Mouse (Mus musculus) MEL (cell line): ENCODE measurements around the gene 4930438A08Rik. TPM values are rescaled to one million over a fixed set of nuclear protein-coding genes. Genes with fewer than 3 reads are reported as not detected.
"Not testable (repeated sequence)": the region's sequence is repeated elsewhere in the genome, so short reads cannot be mapped to it uniquely, and the experiment has no call there.

Experiments used
- DNase-seq: peaks from one replicate; pipeline ENCODE4 v3.0.0; 2011; ENCODE audit warnings: low read depth, low spot score
- H3K27ac ChIP-seq: 2 replicates; pipeline ENCODE4 v1.5.1; 2012; ENCODE audit warnings: low read depth, mild to moderate bottlenecking, control low read depth, low read length, moderate library complexity; ENCODE audit not compliant: control insufficient read depth
- H3K27me3 ChIP-seq, 2 experiments: fragments of 150-350 bp in 1 of 2; sonication (generic) in 1 of 2; 2 replicates each; pipeline ENCODE4 v1.6.1; 2012; ENCODE audit warnings: low read length in 2 of 2, mild to moderate bottlenecking in 2 of 2, improper control_type of control experiment in 1 of 2, moderate library complexity in 1 of 2; ENCODE audit not compliant: insufficient read depth in 2 of 2, control insufficient read depth in 1 of 2
- H3K36me3 ChIP-seq, 2 experiments: 2 replicates each; pipeline ENCODE4 v1.6.1; 2012 to 2014; ENCODE audit warnings: low read length in 2 of 2, improper control_type of control experiment in 1 of 2, inconsistent platforms in 1 of 2, mild to moderate bottlenecking in 1 of 2; ENCODE audit not compliant: insufficient read depth in 2 of 2, control insufficient read depth in 1 of 2
- H3K4me1 ChIP-seq, 2 experiments: fragments of 150-350 bp in 1 of 2; sonication (generic) in 1 of 2; 2 replicates each; pipeline ENCODE4 v1.6.1; 2012; ENCODE audit warnings: low read length in 2 of 2, improper control_type of control experiment in 1 of 2, mild to moderate bottlenecking in 1 of 2; ENCODE audit not compliant: insufficient read depth in 2 of 2, control insufficient read depth in 1 of 2
- H3K4me3 ChIP-seq, 2 experiments: fragments of 150-350 bp in 1 of 2; sonication (generic) in 1 of 2; 2 replicates each; pipeline ENCODE4 v1.5.1; 2012; ENCODE audit warnings: low read depth in 2 of 2, low read length in 2 of 2, mild to moderate bottlenecking in 2 of 2, moderate library complexity in 2 of 2, control low read depth in 1 of 2, improper control_type of control experiment in 1 of 2; ENCODE audit not compliant: control insufficient read depth in 1 of 2, insufficient read depth in 1 of 2
- H3K79me2 ChIP-seq: 2 replicates; pipeline ENCODE4 v1.6.1; 2012; ENCODE audit warnings: mild to moderate bottlenecking, low read length, moderate library complexity; ENCODE audit not compliant: control insufficient read depth, poor library complexity, insufficient read depth
- H3K9ac ChIP-seq: 2 replicates; pipeline ENCODE4 v1.6.1; 2012; ENCODE audit warnings: low read depth, mild to moderate bottlenecking, control low read depth, low read length, moderate library complexity; ENCODE audit not compliant: control insufficient read depth, poor library complexity, severe bottlenecking
- H3K9me3 ChIP-seq: fragments of 150-350 bp; sonication (generic); replicated peaks from 2 replicates; pipeline ENCODE4 v1.6.1; 2012; ENCODE audit warnings: mild to moderate bottlenecking, low read length, improper control_type of control experiment, moderate library complexity; ENCODE audit not compliant: insufficient read depth
- CHD2 ChIP-seq: IDR thresholded peaks from 2 replicates; pipeline ENCODE4 v1.6.1; 2011; ENCODE audit warnings: low read length, improper control_type of control experiment
- CTCF ChIP-seq, 3 experiments: IDR thresholded peaks in 2 of 3; conservative IDR thresholded peaks in 1 of 3; 2 replicates each; pipeline ENCODE4 v1.5.1; 2011 to 2012; ENCODE audit warnings: low read length in 3 of 3, low read depth in 2 of 3, mild to moderate bottlenecking in 2 of 3, improper control_type of control experiment in 1 of 3, inconsistent platforms in 1 of 3, mixed read lengths in 1 of 3, moderate library complexity in 1 of 3; ENCODE audit not compliant: control insufficient read depth in 1 of 3, insufficient read depth in 1 of 3, poor library complexity in 1 of 3, severe bottlenecking in 1 of 3
- E2F4 ChIP-seq: IDR thresholded peaks from 2 replicates; pipeline ENCODE4 v1.6.1; 2011; ENCODE audit warnings: low read depth, low read length, improper control_type of control experiment, borderline replicate concordance
- GATA1 ChIP-seq: IDR thresholded peaks from 2 replicates; pipeline ENCODE4 v1.6.1; 2011; ENCODE audit warnings: low read depth, low read length, improper control_type of control experiment
- JUND ChIP-seq: IDR thresholded peaks from 2 replicates; pipeline ENCODE4 v1.6.1; 2011; ENCODE audit warnings: low read depth, mild to moderate bottlenecking, improper control_type of control experiment, low read length
- KAT2A ChIP-seq: conservative IDR thresholded peaks from 2 replicates; pipeline ENCODE4 v1.6.1; 2012; ENCODE audit warnings: low read depth, low read length, improper control_type of control experiment, inconsistent platforms
- MAX ChIP-seq: IDR thresholded peaks from 2 replicates; pipeline ENCODE4 v1.6.1; 2011; ENCODE audit warnings: low read length, improper control_type of control experiment
- MAZ ChIP-seq: IDR thresholded peaks from 2 replicates; pipeline ENCODE4 v1.6.1; 2012; ENCODE audit warnings: low read depth, mild to moderate bottlenecking, inconsistent platforms, low read length, improper control_type of control experiment
- MEF2A ChIP-seq: IDR thresholded peaks from 2 replicates; pipeline ENCODE4 v1.6.1; 2014; ENCODE audit warnings: low read depth, mild to moderate bottlenecking, inconsistent platforms, low read length, improper control_type of control experiment; ENCODE audit not compliant: poor library complexity, insufficient replicate concordance, severe bottlenecking; ENCODE audit errors: extremely low read depth
- MXI1 ChIP-seq: IDR thresholded peaks from 2 replicates; pipeline ENCODE4 v1.6.1; 2011; ENCODE audit warnings: mild to moderate bottlenecking, low read depth, low read length, improper control_type of control experiment
- POLR2A ChIP-seq, 2 experiments: IDR thresholded peaks; 2 replicates each; pipeline ENCODE4 v1.6.1; 2011 to 2012; ENCODE audit warnings: low read length in 2 of 2, mild to moderate bottlenecking in 2 of 2, control low read depth in 1 of 2, improper control_type of control experiment in 1 of 2, low read depth in 1 of 2, moderate library complexity in 1 of 2; ENCODE audit not compliant: control insufficient read depth in 1 of 2, insufficient read depth in 1 of 2, poor library complexity in 1 of 2
- POLR2AphosphoS5 ChIP-seq: IDR thresholded peaks from 2 replicates; pipeline ENCODE4 v1.6.1; 2012; ENCODE audit warnings: low read depth, borderline replicate concordance, mild to moderate bottlenecking, inconsistent platforms, low read length, moderate library complexity, mixed read lengths
- RAD21 ChIP-seq: IDR thresholded peaks from 2 replicates; pipeline ENCODE4 v1.6.1; 2011; ENCODE audit warnings: mild to moderate bottlenecking, low read depth, low read length, improper control_type of control experiment
- RCOR1 ChIP-seq: IDR thresholded peaks from 2 replicates; pipeline ENCODE4 v1.6.1; 2012; ENCODE audit warnings: low read depth, mild to moderate bottlenecking, inconsistent platforms, low read length, improper control_type of control experiment
- SIN3A ChIP-seq: IDR thresholded peaks from 2 replicates; pipeline ENCODE4 v1.6.1; 2012; ENCODE audit warnings: low read length, improper control_type of control experiment, inconsistent platforms
- SMC3 ChIP-seq: IDR thresholded peaks from 2 replicates; pipeline ENCODE4 v1.6.1; 2011; ENCODE audit warnings: low read depth, low read length, improper control_type of control experiment
- TBP ChIP-seq: IDR thresholded peaks from 2 replicates; pipeline ENCODE4 v1.8.0; 2011; ENCODE audit warnings: low read depth, low read length, improper control_type of control experiment
- TCF12 ChIP-seq: IDR thresholded peaks from 2 replicates; pipeline ENCODE4 v1.6.1; 2014; ENCODE audit warnings: low read depth, mild to moderate bottlenecking, inconsistent platforms, low read length, improper control_type of control experiment, moderate library complexity
- USF1 ChIP-seq: IDR thresholded peaks from 2 replicates; pipeline ENCODE4 v1.6.1; 2014; ENCODE audit warnings: low read depth, mild to moderate bottlenecking, inconsistent platforms, low read length, improper control_type of control experiment, moderate library complexity
- USF2 ChIP-seq, 2 experiments: IDR thresholded peaks; 2 replicates each; pipeline ENCODE4 v1.6.1; 2011 to 2012; ENCODE audit warnings: improper control_type of control experiment in 2 of 2, low read length in 2 of 2, borderline replicate concordance in 1 of 2, inconsistent platforms in 1 of 2, low read depth in 1 of 2, mild to moderate bottlenecking in 1 of 2; ENCODE audit not compliant: insufficient read depth in 1 of 2
- ZKSCAN1 ChIP-seq: IDR thresholded peaks from 2 replicates; pipeline ENCODE4 v1.6.1; 2012; ENCODE audit warnings: low read depth, mild to moderate bottlenecking, inconsistent platforms, low read length, improper control_type of control experiment, moderate library complexity
- polyA plus RNA-seq, 2 experiments: library from polyadenylated mRNA; stranded (reverse) in 1 of 2; unstranded in 1 of 2; fragments of >175 nt in 1 of 2; fragments of >200 nt in 1 of 2; gene quantifications; 2 replicates each; pipeline versions ENCODE4 v1.2.1 to v1.2.4; 2012; ENCODE audit warnings: low replicate concordance in 2 of 2, low read depth in 1 of 2; ENCODE audit not compliant: insufficient read length in 2 of 2, insufficient read depth in 1 of 2, missing spikeins in 1 of 2
- total RNA-seq: library from RNA; depleted of rRNA; stranded (reverse); fragments of 300-350 nt; gene quantifications from 2 replicates; pipeline ENCODE4 v1.2.3, GENCODE M21; 2012

4930438A08Rik gene
- total and polyA plus RNA-seq, 3 experiments, result not detected

DNA sequence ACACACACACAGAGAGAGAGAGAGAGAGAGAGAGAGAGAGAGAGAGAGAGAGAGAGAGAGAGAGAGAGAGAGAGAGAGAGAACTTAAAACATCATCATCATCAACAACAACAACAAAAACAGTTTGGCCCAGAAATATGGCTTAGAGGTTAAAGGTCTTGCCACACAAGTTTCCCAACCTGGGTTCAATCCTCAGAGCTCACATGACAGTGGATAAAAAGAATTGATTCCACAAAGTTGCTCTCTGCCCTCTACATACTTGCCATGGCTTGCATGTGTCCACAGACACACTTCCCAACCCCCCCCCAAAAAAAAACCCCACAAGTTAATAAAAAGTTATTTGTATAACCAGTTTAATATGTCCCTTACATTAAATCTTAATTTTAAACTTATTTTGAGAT is 48.2 kb upstream of the 4930438A08Rik start:
- no peak for DNase-seq
- Histone ChIP-seq H3K4me3 (no peak overlapping the region), H3K27me3 (peaks cover 4 to 11% of the 10 kb centered on the region in 2 experiments), H3K9ac (no peak overlapping the region), H3K4me1 (peaks cover 2 to 12% of the 10 kb centered on the region in 2 experiments; a peak in 2 of 4 replicates), H3K9me3 (no peaks in the 10 kb centered on the region), H3K79me2 (no peaks in the 10 kb centered on the region), H3K27ac (no peak overlapping the region), H3K36me3 (peaks cover 0 to 6% of the 10 kb centered on the region in 2 experiments; a peak in 1 of 4 replicates)
- no peak for TF ChIP-seq TBP
- TF ChIP-seq CTCF (IDR thresholded peaks at IDR 0.05 in 2 of 3, conservative IDR thresholded peaks at IDR 0.05 in 1 of 3; ENCODE audit: control insufficient read depth in 1 of 3, insufficient read depth in 1 of 3, low read depth in 2 of 3, low read length in 3 of 3, poor library complexity in 1 of 3, severe bottlenecking in 1 of 3), result no peak
- no peak for TF ChIP-seq USF2 (IDR thresholded peaks at IDR 0.05; ENCODE audit: borderline replicate concordance in 1 of 2, insufficient read depth in 1 of 2, low read depth in 1 of 2, low read length in 2 of 2)
- TF ChIP-seq SIN3A, result no peak
- TF ChIP-seq RAD21, result no peak
- no peak for TF ChIP-seq MEF2A
- TF ChIP-seq USF1, result no peak
- no peak for TF ChIP-seq MAZ
- TF ChIP-seq SMC3, result no peak
- no peak for TF ChIP-seq RCOR1
- TF ChIP-seq POLR2AphosphoS5, result no peak

GRCm38 (mm10) chr11:58228021-58228420 is 46.6 kb upstream of the 4930438A08Rik start:
- not testable (repeated sequence) for DNase-seq, H3K9me3 ChIP-seq, H3K9ac ChIP-seq, H3K36me3 ChIP-seq, H3K27ac ChIP-seq, H3K79me2 ChIP-seq, H3K4me3 ChIP-seq
- Histone ChIP-seq H3K4me1 (peaks cover 2 to 12% of the 10 kb centered on the region in 2 experiments; a peak in 2 of 4 replicates), H3K27me3 (peaks cover 19 to 22% of the 10 kb centered on the region in 2 experiments)
- TF ChIP-seq TBP, result peak; percentile 87
- TF ChIP-seq, all 39 proteins: peak for 1; not testable (repeated sequence) for 38

DNA sequence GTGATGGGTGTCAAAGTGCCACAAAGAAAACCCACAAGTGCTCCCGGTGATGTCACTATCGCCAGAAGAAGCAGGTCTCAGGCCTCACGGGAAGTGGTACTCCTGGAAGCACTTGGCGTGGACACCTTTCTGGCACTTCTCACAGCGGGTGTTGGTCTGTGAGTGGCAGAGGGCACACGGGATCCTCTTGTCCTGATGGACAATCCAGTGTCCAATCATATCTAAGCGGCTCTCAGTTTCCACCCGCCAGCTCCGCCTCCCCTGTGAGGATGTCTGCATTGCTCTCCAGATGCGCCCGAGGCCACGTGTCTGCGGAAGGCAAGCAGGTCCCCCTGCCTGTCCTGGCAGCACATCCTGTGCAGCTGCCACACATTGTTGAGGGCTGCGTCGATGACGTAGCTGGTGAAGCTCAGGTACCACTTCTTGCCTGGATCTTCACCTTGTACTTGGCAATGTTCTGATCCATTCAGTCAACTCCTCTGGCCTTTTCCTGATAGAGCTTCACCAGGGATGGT is 44.1 kb upstream of the 4930438A08Rik start:
- no peak overlapping the region for H3K4me3 ChIP-seq
- TF ChIP-seq KAT2A (no peak), MXI1 (no peak), POLR2AphosphoS5 (no peak), MAX (no peak), JUND (no peak), E2F4 (no peak), USF2 (IDR thresholded peaks at IDR 0.05; ENCODE audit: borderline replicate concordance in 1 of 2, insufficient read depth in 1 of 2, low read depth in 1 of 2, low read length in 2 of 2) (no peak), CHD2 (no peak), MEF2A (no peak), POLR2A (IDR thresholded peaks at IDR 0.05; ENCODE audit: control insufficient read depth in 1 of 2, insufficient read depth in 1 of 2, low read depth in 1 of 2, low read length in 2 of 2, poor library complexity in 1 of 2) (no peak), GATA1 (no peak), TCF12 (no peak), ZKSCAN1 (no peak)
- TF ChIP-seq, all 39 proteins: peak for 0
- H3K79me2 ChIP-seq, result no peaks in the 10 kb centered on the region
- H3K36me3 ChIP-seq, result peaks cover 0 to under 1% of the 10 kb centered on the region in 2 experiments; a peak in 1 of 4 replicates
- H3K9me3 ChIP-seq, result no peaks in the 10 kb centered on the region
- peaks cover 0 to under 1% of the 10 kb centered on the region in 2 experiments; a peak in 2 of 4 replicates for H3K4me1 ChIP-seq
- DNase-seq, result no peak
- H3K9ac ChIP-seq, result no peak overlapping the region
- no peak overlapping the region for H3K27ac ChIP-seq
- peaks cover 27 to 28% of the 10 kb centered on the region in 2 experiments for H3K27me3 ChIP-seq
